Mouse (Mus musculus): Measurements from ENCODE around the gene Ripor2. TPM values are rescaled to one million over a fixed set of nuclear protein-coding genes. Genes with fewer than 3 reads are reported as not detected.

Ripor2 gene
- polyA plus RNA-seq, 1 experiment: 34.3 TPM

- no peak for TF ChIP-seq CTCF (IDR thresholded peaks at IDR 0.05; ENCODE audit: borderline replicate concordance, control insufficient read depth, extremely low read depth, insufficient read depth, low read length, poor library complexity)
- no peak for TF ChIP-seq POLR2A (IDR thresholded peaks at IDR 0.05; ENCODE audit: control insufficient read depth, extremely low read depth, insufficient read depth, low read length, poor library complexity)
- no peaks in the 10 kb centered on the region for H3K27me3 ChIP-seq (ENCODE audit: control insufficient read depth, insufficient read depth, low read length)
- WGBS: 20% methylated on average over 12 of the region's 12 CpGs
- peaks cover 11% of the 10 kb centered on the region for H3K4me1 ChIP-seq (replicated peaks; ENCODE audit: control insufficient read depth, insufficient read depth, low read length)
- H3K4me3 ChIP-seq (ENCODE audit: control insufficient read depth, insufficient read depth, low read length): no peak overlapping the region
- H3K27ac ChIP-seq (ENCODE audit: control insufficient read depth, insufficient read depth, low read length): no peak overlapping the region
- H3K36me3 ChIP-seq (ENCODE audit: control insufficient read depth, insufficient read depth, low read length): no peaks in the 10 kb centered on the region
- DNase-seq: no peak
These were observed 73.1 kb downstream of the Ripor2 start for GRCm38 (mm10) chr13:24654919-24655635.

GRCm38 (mm10) chr13:24656719-24657497 lies 74.9 kb downstream of the Ripor2 start:
- 62% methylated on average over 15 of the region's 15 CpGs for WGBS

GRCm38 (mm10) chr13:24666763-24667162 lies 84.8 kb downstream of the Ripor2 start:
- DNase-seq: no peak
- Histone ChIP-seq H3K4me1 (replicated peaks; ENCODE audit: control insufficient read depth, insufficient read depth, low read length) (no peaks in the 10 kb centered on the region), H3K27ac (ENCODE audit: control insufficient read depth, insufficient read depth, low read length) (no peak overlapping the region), H3K4me3 (ENCODE audit: control insufficient read depth, insufficient read depth, low read length) (no peak overlapping the region), H3K27me3 (ENCODE audit: control insufficient read depth, insufficient read depth, low read length) (no peaks in the 10 kb centered on the region), H3K36me3 (ENCODE audit: control insufficient read depth, insufficient read depth, low read length) (peaks cover 15% of the 10 kb centered on the region; the same call in 1 of the 2 replicates)
- no peak for TF ChIP-seq CTCF (IDR thresholded peaks at IDR 0.05; ENCODE audit: borderline replicate concordance, control insufficient read depth, extremely low read depth, insufficient read depth, low read length, poor library complexity)
- TF ChIP-seq POLR2A (IDR thresholded peaks at IDR 0.05; ENCODE audit: control insufficient read depth, extremely low read depth, insufficient read depth, low read length, poor library complexity): no peak
- 75% methylated on average over 4 of the region's 4 CpGs for WGBS

More at GRCm38 (mm10) chr13:24656719-24657497, 74.9 kb downstream of the Ripor2 start:
- DNase-seq: no peak
- H3K4me3 ChIP-seq (ENCODE audit: control insufficient read depth, insufficient read depth, low read length): no peak overlapping the region
- H3K27ac ChIP-seq (ENCODE audit: control insufficient read depth, insufficient read depth, low read length): no peak overlapping the region
- peaks cover 11% of the 10 kb centered on the region for H3K4me1 ChIP-seq (replicated peaks; ENCODE audit: control insufficient read depth, insufficient read depth, low read length)
- H3K36me3 ChIP-seq (ENCODE audit: control insufficient read depth, insufficient read depth, low read length): no peaks in the 10 kb centered on the region
- no peaks in the 10 kb centered on the region for H3K27me3 ChIP-seq (ENCODE audit: control insufficient read depth, insufficient read depth, low read length)
- TF ChIP-seq CTCF (IDR thresholded peaks at IDR 0.05; ENCODE audit: borderline replicate concordance, control insufficient read depth, extremely low read depth, insufficient read depth, low read length, poor library complexity) (no peak), POLR2A (IDR thresholded peaks at IDR 0.05; ENCODE audit: control insufficient read depth, extremely low read depth, insufficient read depth, low read length, poor library complexity) (no peak)

- no peaks in the 10 kb centered on the region for H3K27me3 ChIP-seq (ENCODE audit: control insufficient read depth, insufficient read depth, low read length)
- H3K4me3 ChIP-seq (ENCODE audit: control insufficient read depth, insufficient read depth, low read length): no peak overlapping the region
- TF ChIP-seq POLR2A (IDR thresholded peaks at IDR 0.05; ENCODE audit: control insufficient read depth, extremely low read depth, insufficient read depth, low read length, poor library complexity) (no peak), CTCF (IDR thresholded peaks at IDR 0.05; ENCODE audit: borderline replicate concordance, control insufficient read depth, extremely low read depth, insufficient read depth, low read length, poor library complexity) (no peak)
- no peaks in the 10 kb centered on the region for H3K4me1 ChIP-seq (replicated peaks; ENCODE audit: control insufficient read depth, insufficient read depth, low read length)
- H3K36me3 ChIP-seq (ENCODE audit: control insufficient read depth, insufficient read depth, low read length): peaks cover 29% of the 10 kb centered on the region
- 49% methylated on average over 2 of the region's 2 CpGs for WGBS
- DNase-seq: no peak
- no peak overlapping the region for H3K27ac ChIP-seq (ENCODE audit: control insufficient read depth, insufficient read depth, low read length)
These were observed 86.6 kb downstream of the Ripor2 start for GRCm38 (mm10) chr13:24668556-24668955.

- Histone ChIP-seq H3K27me3 (ENCODE audit: control insufficient read depth, insufficient read depth, low read length) (no peaks in the 10 kb centered on the region), H3K27ac (ENCODE audit: control insufficient read depth, insufficient read depth, low read length) (no peak overlapping the region), H3K4me3 (ENCODE audit: control insufficient read depth, insufficient read depth, low read length) (no peak overlapping the region), H3K36me3 (ENCODE audit: control insufficient read depth, insufficient read depth, low read length) (peaks cover 40% of the 10 kb centered on the region), H3K4me1 (replicated peaks; ENCODE audit: control insufficient read depth, insufficient read depth, low read length) (no peaks in the 10 kb centered on the region)
- WGBS: 98% methylated on average over 2 of the region's 2 CpGs
- TF ChIP-seq POLR2A (IDR thresholded peaks at IDR 0.05; ENCODE audit: control insufficient read depth, extremely low read depth, insufficient read depth, low read length, poor library complexity): no peak
- no peak for TF ChIP-seq CTCF (IDR thresholded peaks at IDR 0.05; ENCODE audit: borderline replicate concordance, control insufficient read depth, extremely low read depth, insufficient read depth, low read length, poor library complexity)
- DNase-seq: no peak
These were observed 88.7 kb downstream of the Ripor2 start for GRCm38 (mm10) chr13:24670676-24671075.

- 93% methylated on average over 15 of the region's 15 CpGs for WGBS
- TF ChIP-seq POLR2A (IDR thresholded peaks at IDR 0.05; ENCODE audit: control insufficient read depth, extremely low read depth, insufficient read depth, low read length, poor library complexity) (no peak), CTCF (IDR thresholded peaks at IDR 0.05; ENCODE audit: borderline replicate concordance, control insufficient read depth, extremely low read depth, insufficient read depth, low read length, poor library complexity) (no peak)
- no peak for DNase-seq
- Histone ChIP-seq H3K4me3 (ENCODE audit: control insufficient read depth, insufficient read depth, low read length) (no peak overlapping the region), H3K27me3 (ENCODE audit: control insufficient read depth, insufficient read depth, low read length) (no peaks in the 10 kb centered on the region), H3K36me3 (ENCODE audit: control insufficient read depth, insufficient read depth, low read length) (peaks cover 52% of the 10 kb centered on the region), H3K27ac (ENCODE audit: control insufficient read depth, insufficient read depth, low read length) (no peak overlapping the region), H3K4me1 (replicated peaks; ENCODE audit: control insufficient read depth, insufficient read depth, low read length) (no peaks in the 10 kb centered on the region)
These were observed 97.2 kb downstream of the Ripor2 start for GRCm38 (mm10) chr13:24679027-24679680.
